Mouse (Mus musculus) lung, postnatal 10 days (tissue): ENCODE data around the gene Kcnd1.
A peak's percentile ranks its signal among the peaks of the same experiment; 100 is the strongest.

Experiments
- DNase-seq: peaks from one replicate; pipeline ENCODE4 v3.0.0; 2021

The Kcnd1 gene

DNA sequence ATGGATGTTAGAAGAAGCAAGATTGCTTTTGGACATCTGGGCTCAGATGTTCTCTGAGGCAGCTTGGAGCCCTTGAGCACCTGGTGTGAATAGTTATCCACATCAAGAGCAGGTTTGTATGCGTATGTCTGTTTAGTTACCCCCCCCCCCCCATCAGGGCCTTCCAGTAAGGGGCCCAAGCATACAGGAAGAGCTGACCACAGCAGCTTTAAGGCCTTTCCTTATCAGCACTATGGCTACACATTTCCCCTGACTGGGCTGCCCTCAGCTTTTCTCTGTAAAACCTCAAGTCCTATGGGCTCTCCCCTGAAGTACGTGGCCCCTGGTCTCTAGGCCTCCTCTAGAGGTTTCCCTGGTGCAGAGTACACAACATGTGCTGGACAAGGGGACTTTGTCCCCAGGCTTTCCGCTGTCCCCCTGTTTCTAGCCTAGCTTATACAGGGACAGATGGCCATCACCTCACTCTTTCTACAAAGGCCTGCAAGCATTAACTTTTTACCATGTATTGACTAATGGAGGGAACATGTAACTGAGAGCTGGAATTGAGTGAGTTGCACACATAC, 37.2 kb downstream of the Kcnd1 start:
- no peak for DNase-seq

DNA sequence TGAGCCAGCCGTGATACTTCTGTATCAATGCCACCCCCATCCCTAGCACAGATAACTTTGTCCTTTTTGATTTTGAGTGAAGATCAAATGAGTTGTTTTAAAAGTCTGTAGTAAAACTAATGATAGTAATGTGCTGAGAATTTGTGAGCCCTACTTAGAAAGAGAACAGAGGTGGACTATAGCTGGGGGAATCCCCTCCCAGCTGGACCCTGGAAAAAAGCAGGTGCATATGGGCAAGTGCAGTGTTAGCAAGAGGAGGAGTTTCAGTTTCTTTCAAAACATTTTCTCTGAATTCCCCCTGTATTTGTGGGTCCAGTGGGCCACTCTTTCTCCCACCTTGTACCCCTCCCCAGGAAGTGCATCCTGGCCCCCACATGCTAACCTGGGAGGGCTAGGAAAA, 41.1 kb downstream of the Kcnd1 start:
- DNase-seq: no peak

DNA sequence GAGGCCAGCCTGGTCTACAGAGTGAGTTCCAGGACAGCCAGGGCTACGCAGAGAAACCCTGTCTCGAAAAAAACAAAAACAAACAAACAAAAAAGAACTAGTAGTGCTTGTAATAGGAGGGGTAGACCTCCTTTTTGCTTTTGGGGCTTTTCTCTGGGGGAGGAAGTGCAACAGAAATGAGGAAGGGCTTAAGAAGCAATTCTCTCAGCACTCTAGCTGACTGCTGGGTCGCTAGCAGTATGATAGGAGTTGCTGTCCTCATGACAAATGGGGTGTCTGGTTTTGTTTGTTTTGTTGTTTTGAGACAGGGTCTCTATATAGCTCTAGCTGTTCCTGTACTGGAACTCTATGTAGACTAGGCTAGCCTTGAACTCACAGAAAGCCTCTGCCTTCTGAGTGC, 42.5 kb downstream of the Kcnd1 start:
- DNase-seq: no peak

DNA sequence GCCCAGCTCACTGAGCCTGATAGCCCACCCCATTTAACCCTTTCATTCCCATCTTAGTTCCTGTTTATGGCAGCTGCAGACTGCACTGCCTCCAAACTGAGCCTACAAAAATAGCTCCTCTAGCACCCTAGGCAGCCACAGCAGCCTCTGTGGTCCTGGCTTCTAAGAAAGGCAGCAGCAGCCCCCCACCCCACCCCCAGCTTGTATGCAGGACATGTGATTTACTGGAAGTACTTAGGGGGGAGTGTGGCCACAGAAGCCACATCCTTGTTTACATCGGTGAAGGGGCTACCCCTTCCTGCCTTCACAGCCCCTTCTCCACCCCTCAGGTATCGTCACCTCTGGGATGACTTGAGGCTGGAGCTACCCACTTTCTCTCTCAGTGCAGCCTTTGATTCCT, 43.3 kb downstream of the Kcnd1 start:
- DNase-seq: no peak

DNA sequence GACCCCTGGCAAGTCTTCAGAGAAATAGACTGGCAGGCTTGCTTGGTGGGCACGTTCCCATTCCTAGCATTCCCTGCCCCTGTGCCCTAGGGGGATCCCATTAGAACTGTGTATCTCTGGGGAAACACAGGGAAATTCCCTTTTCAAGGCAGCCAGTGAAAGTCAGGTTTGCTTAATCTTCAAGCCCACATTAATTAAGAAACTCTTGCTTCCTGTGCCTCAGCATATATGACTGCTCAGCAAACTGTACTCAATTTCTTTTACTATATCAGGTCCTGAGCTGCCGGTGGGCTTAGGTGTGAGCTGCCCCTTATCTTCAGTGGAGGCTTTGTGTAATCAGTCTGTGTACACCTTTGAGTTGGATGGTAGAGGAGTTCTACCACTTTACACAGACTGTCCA, 43.7 kb downstream of the Kcnd1 start:
- DNase-seq: no peak

DNA sequence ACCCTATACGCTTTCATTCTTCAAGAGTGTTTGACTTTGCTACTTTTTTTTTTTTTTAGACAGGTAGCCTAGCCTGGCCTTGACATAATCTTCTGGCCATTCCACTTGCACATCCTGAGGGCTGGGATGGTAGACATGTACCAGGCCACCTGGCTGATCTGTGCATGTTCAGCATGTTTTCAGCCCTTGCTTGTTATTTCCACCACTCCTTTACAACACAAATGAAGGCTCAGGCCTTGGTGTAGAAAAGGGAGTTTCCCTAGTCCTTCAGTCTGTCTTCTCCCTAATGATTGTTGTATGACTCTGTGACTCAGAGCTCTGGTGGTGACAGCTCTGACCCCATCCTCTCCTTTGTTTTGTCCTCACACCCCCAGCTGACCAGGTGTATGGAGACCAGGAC, 45.1 kb downstream of the Kcnd1 start:
- DNase-seq: no peak

DNA sequence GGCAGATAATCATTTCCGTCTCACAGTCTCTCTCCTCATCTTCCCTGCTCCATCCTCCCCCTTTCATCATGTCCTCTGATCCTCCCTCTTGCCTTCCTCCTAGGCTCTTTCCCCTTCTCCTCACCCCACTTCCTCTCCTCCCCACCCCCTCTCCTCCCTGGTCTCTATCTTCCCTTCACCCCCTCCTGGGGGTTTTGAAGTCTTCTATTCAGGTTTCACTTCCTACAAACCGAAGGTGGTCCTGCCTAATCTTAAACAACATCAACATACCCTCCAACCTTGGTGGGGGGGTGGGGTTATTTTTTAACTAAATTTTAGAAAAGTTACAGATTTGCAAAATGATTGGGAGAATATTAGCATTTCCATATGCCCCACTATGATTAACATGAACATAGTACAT, 46.4 kb downstream of the Kcnd1 start:
- DNase-seq: no peak

DNA sequence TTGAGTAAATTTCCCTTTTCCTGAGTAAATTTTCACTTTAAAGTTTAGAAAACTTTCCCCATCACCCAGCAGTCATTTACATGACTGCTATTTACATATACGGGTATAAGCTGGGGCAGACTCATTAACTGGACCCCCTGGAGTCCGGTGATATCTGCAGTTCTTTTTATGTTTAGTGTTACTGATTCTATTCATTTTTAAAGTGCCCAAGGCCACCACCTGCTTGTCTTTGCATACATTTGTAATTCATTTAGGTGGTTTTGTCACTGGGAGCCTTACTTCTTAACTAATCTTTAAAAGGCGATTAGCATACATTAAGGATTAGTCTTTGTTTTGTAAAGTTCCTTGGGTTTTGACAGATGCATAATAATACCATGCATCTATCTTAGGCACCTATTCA, 47.7 kb downstream of the Kcnd1 start:
- no peak for DNase-seq

DNA sequence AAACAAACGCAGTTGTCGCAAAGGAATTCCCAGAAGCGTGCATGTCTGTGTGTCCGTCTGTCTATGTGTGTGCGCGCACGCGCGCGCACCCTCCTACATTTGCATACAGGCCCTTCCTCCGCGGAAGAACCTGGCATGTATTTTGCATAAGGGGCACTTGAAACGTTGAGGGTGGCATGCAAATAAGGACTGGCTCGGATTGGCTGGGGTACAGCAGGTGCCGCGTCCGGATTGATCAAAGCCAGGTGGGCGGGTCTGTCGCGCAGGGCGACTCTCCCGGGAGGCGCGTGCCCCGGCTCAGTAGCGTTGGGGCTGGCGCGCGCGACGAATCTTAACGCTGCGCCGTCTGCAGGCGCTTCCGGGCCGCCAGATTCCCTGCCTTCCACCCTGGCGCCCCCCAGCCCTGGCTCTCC, 55.9 kb downstream of the Kcnd1 start, which contains the start of gene Pim2:
Pim2 (plus strand) TSS at position 256 of the 413 bp plus-strand sequence.
- peak; percentile 86 for DNase-seq

DNA sequence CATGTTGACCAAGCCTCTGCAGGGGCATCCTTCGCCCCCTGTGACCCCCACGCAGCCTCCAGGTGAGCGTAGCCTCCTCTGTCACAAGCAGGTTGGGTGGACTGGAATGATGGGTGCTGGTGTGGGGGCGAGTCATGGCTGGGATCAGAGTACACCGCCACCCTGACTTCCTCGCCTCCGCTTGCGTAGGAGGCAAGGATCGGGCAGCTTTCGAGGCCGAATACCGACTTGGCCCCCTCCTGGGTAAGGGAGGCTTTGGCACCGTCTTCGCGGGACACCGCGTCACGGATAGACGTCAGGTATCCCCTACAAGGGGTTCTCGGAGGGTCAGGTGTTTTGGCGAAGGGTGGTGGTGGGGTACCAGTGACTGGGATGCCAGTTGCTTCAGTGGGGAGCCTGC, 56.4 kb downstream of the Kcnd1 start:
- no peak for DNase-seq

DNA sequence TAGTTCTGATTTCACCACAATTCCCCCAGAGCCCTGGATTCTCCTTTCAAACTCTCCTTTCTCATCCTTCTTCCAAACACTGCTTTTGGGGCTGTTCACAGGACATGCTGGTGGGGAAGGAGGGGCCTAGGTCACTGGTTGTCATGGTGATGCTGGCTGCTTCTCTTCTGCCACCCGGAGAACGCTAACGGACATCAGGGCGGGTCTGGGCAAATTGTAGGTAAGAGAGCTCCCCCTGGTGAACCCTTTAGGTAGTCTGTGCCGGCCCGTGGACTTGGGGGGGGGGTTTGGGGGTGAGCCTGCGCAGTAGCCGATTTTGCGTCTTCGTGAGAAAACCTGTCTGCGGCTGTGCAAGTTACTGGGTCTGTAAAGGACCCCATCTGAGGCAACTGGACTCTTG, 57.7 kb downstream of the Kcnd1 start:
- peak; percentile 83 for DNase-seq

DNA sequence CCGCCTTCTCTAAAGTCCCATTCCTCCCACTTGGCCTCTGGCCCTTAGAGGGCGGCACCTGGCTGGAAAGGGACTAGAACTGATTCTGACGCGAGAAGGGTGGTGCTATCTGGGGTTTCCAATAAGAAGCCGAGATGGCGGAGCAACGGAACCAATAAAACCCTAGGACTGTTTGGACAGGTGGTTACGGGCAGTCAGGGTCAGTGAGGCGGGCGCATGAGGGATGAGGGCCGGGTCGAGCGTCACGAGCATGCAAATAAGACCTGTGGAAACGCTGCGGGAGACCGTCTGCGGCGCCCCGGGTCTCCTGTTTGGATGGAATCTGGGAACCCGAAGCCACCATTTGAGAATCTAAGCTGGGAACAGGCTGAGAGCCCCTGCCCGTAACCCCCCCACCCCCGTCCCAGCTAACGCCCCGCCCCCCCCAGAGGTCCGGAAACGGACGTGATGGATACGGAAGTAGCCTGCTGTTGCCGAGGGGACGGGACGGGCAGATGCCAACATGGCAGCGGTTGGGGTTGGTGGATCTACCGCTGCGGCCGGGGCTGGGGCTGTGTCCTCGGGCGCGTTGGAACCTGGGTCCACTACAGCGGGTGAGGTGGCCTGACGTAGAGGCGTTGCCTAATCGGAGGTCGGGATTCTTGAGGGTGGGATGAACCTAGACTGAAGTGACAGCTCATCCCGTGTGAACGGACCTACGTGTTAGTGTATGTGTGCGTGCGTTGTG, 61.9 kb downstream of the Kcnd1 start, which contains the start of gene Slc35a2:
Slc35a2 (plus strand) TSS at position 188 of the 727 bp plus-strand sequence.
- DNase-seq: peak; percentile 92
